Mouse (Mus musculus) heart, postnatal 14 days (tissue): ENCODE data around the gene Fam169a. TPM values are rescaled to one million over a fixed set of nuclear protein-coding genes. Genes with fewer than 3 reads are reported as not detected.

ENCODE experiments used
- DNase-seq, 2 experiments: peaks; one replicate each; pipeline ENCODE4 v3.0.0; 2021 to 2022
- intact Hi-C: fragments of 180-260 bp; cut with DNase I; formaldehyde crosslinking; loops from one replicate; pipeline ENCODE4 v1.15.1; 2025
- total RNA-seq, 2 experiments: library from RNA; stranded (reverse); gene quantifications; 2 replicates each; pipeline ENCODE4 v1.2.3; 2021

The Fam169a gene
- total RNA-seq, 2 experiments from 2014 or later: 0.24 to 0.29 TPM

- intact Hi-C loops: no loop called here
- no peak for DNase-seq
These were observed 108.6 kb downstream of the Fam169a start for GRCm38 (mm10) chr13:97175520-97176264.

DNA sequence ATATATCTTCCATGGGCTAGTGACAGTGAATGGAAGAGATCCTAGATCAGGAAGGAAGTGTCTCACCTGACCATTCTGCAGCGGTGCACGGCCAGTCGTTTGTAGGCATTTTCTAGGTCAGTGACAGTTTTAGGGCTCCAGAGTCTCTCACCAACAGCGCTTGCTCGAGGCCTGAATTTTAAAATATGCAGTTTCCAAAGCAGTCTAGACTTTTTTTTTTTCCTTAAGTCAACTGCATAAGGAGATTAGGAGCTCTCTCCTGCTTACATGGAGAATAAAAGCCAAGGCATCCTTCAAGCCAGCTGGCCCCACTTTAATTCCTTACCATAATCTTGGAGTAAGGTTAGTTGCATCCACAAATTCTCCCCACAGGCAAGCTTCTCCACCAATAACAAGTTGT lies 109.6 kb downstream of the Fam169a start:
- DNase-seq: no peak
- intact Hi-C loops: no loop called here

DNA sequence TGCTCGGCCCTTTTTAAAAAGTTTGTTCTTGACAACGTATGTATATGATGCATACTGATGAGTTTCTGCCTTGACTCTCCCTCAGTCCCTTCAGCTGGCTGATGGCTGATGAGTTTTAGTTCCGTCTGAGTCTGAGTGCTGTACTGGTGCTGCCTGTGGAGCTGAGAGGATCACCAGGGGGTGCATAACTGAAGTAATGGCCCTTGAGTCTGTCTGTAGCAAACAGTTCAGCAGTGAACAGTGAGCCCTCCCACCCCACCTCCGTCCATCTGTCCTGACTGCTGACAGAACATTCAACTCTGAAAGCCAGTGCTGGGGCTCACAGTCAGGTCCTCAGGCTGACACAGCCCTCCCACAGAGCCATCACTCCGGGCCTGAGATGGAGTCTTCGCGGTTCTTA lies 111.9 kb downstream of the Fam169a start:
- intact Hi-C loops: no loop called here
- DNase-seq: no peak

DNA sequence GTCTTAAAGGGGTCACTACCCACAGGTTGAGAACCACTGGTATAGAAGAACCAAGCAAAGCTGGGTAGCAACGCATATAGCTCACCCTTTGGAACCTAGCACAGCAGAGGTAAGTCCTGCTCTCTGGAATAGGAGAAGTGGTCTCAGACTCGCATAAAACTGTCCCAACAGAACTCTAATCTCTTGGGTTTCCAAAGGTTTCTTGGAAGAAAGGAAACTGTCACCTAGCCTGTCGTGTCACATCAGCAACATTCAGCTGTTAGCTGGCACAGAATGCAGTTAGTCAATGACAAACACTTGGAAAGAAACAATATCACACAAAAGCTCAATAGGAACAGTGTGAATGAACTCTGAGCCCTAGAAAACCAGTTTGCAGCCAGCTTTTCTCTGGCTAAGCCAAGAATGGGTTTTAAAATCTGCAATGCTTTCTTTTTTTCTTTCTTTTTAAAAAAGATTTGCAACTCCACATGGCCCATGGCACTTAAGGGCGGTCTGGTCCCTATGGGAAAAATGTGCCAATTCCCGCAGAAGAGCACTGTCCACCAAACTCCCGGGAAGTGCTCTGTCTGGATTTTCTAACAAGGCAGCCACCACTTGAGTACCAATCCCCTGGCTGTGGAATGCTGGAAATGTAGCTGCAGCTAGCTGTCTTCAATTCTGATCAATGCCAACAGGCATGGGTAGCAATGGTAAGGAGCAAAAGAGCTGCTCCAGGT lies 113.2 kb downstream of the Fam169a start:
- intact Hi-C loops: no loop called here
- no peak for DNase-seq

Other genes with a start within 250 kb of the Fam169a start
- under 1 TPM; 0.22 TPM for gene Gcnt4, start 142.6 kb upstream of the Fam169a start, total RNA-seq
- not detected for gene 1700029F12Rik, start 32.9 kb upstream of the Fam169a start, total RNA-seq
- 10 to 100 TPM in 1 of 2 experiments, under 1 TPM in 1; 0.63 to 14.3 TPM for gene Gm6169, start 32.0 kb downstream of the Fam169a start, total RNA-seq
- gene Gfm2, start 70.7 kb downstream of the Fam169a start, total RNA-seq: 10 to 100 TPM; 45.4 TPM
- gene Nsa2, start 70.7 kb downstream of the Fam169a start, total RNA-seq: 10 to 100 TPM; 49.9 to 50.5 TPM
- gene Hexb, start 131.1 kb downstream of the Fam169a start, total RNA-seq: 10 to 100 TPM; 22.9 to 24.4 TPM
- 10 to 100 TPM; 11.2 to 11.3 TPM for gene Enc1, start 173.8 kb downstream of the Fam169a start, total RNA-seq